Mouse (Mus musculus) midbrain, postnatal 0 days (tissue): ENCODE data around the gene Ncbp3. TPM values are rescaled to one million over a fixed set of nuclear protein-coding genes. Genes with fewer than 3 reads are reported as not detected.
A peak's percentile ranks its signal among the peaks of the same experiment; 100 is the strongest.

Source experiments
- ATAC-seq: fragments of 200-750 bp; cut with Nextera tagmentation; 2 replicates; pipeline ENCODE4 v1.8.0; 2017; ENCODE audit warnings: moderate number of reproducible peaks, mild to moderate bottlenecking, moderate TSS enrichment, moderate library complexity; ENCODE audit not compliant: low FRiP score
- DNase-seq: peaks from one replicate; pipeline ENCODE4 v3.0.0-alpha.2; 2015; ENCODE audit warnings: low spot score
- H3K27ac ChIP-seq: fragments of 300-500 bp; sonication (generic); 2 replicates; pipeline ENCODE4 v1.5.1; 2014; ENCODE audit warnings: low read depth, mild to moderate bottlenecking, low read length, mixed read lengths
- H3K27me3 ChIP-seq: fragments of 300-500 bp; sonication (generic); 2 replicates; pipeline ENCODE4 v1.6.1; 2014; ENCODE audit warnings: low read length, control low read depth, mixed read lengths; ENCODE audit not compliant: insufficient read depth
- H3K36me3 ChIP-seq: fragments of 300-500 bp; sonication (generic); 2 replicates; pipeline ENCODE4 v1.6.1; 2014; ENCODE audit warnings: low read length, control low read depth, mixed read lengths; ENCODE audit not compliant: insufficient read depth
- H3K4me1 ChIP-seq: fragments of 300-500 bp; sonication (generic); 2 replicates; pipeline ENCODE4 v1.6.1; 2014; ENCODE audit warnings: mild to moderate bottlenecking, control low read depth, antibody characterized with exemption, low read length, mixed read lengths; ENCODE audit not compliant: insufficient read depth
- H3K4me2 ChIP-seq: fragments of 300-500 bp; sonication (generic); 2 replicates; pipeline ENCODE4 v1.6.1; 2014; ENCODE audit warnings: low read depth, mild to moderate bottlenecking, low read length, mixed read lengths; ENCODE audit not compliant: poor library complexity, severe bottlenecking
- H3K4me3 ChIP-seq: fragments of 300-500 bp; sonication (generic); 2 replicates; pipeline ENCODE4 v1.5.1; 2014; ENCODE audit warnings: low read depth, mild to moderate bottlenecking, low read length, moderate library complexity
- H3K9ac ChIP-seq: fragments of 300-500 bp; sonication (generic); replicated peaks from 2 replicates; pipeline ENCODE4 v1.6.1; 2014; ENCODE audit warnings: mild to moderate bottlenecking, low read length, moderate library complexity, mixed read lengths; ENCODE audit not compliant: poor library complexity, severe bottlenecking
- H3K9me3 ChIP-seq: fragments of 300-500 bp; sonication (generic); 2 replicates; pipeline ENCODE4 v1.6.1; 2016; ENCODE audit warnings: low read length, control low read depth
- CTCF ChIP-seq: IDR thresholded peaks from 2 replicates; pipeline ENCODE4 v1.5.1; 2016; ENCODE audit warnings: antibody characterized with exemption, mild to moderate bottlenecking
- WGBS: fragments of 180-500 bp; shearing (Covaris S2); extraction: QIAGEN DNeasy Blood & Tissue Kit; methylation state at CpG from one replicate; pipeline ENCODE4 v1.1.7; 2014; 5-methylcytosine and 5-hydroxymethylcytosine counted together
- polyA plus RNA-seq: library from polyadenylated mRNA; unstranded; fragments of >200 nt; fragmentation: Nextera tagmentation; extraction: Ambion mirVana; gene quantifications from 2 replicates; pipeline ENCODE4 v1.2.1, GENCODE M21; 2015
- total RNA-seq: library from RNA; depleted of rRNA; stranded (reverse); fragments of >200 nt; gene quantifications from 2 replicates; pipeline ENCODE4 v1.2.3, GENCODE M21; 2014

The Ncbp3 gene
- total and polyA plus RNA-seq, 2 experiments from 2014 or later = 7.2 to 7.9 TPM

GRCm38 (mm10) chr11:73049335-73049734 lies 1.8 kb downstream of the Ncbp3 start:
- H3K4me1 ChIP-seq = no peaks in the 10 kb centered on the region; the same call in 1 of the 2 replicates
- no peaks in the 10 kb centered on the region for H3K9me3 ChIP-seq
- H3K9ac ChIP-seq = no peak overlapping the region
- peaks cover 16% of the 10 kb centered on the region for H3K36me3 ChIP-seq
- DNase-seq (peak; percentile 88), ATAC-seq (no peak)
- no peak overlapping the region for H3K27ac ChIP-seq
- peak overlapping the region; percentile 74 for H3K4me2 ChIP-seq
- peak overlapping the region; percentile 97; the same call in 1 of the 2 replicates for H3K4me3 ChIP-seq
- TF ChIP-seq CTCF = peak; percentile 94
- no peaks in the 10 kb centered on the region for H3K27me3 ChIP-seq
- WGBS = 4% methylated on average over 4 of the region's 4 CpGs

- TF ChIP-seq CTCF = no peak
- Histone ChIP-seq H3K27me3 (no peaks in the 10 kb centered on the region), H3K9ac (no peak overlapping the region), H3K4me1 (no peaks in the 10 kb centered on the region; the same call in 1 of the 2 replicates), H3K4me3 (no peak overlapping the region), H3K27ac (no peak overlapping the region), H3K36me3 (peaks cover 37% of the 10 kb centered on the region), H3K9me3 (no peaks in the 10 kb centered on the region), H3K4me2 (no peak overlapping the region)
- WGBS = 97% methylated on average over 1 of the region's 1 CpGs
- ATAC-seq (no peak), DNase-seq (no peak)
These were observed 5.2 kb downstream of the Ncbp3 start for GRCm38 (mm10) chr11:73052795-73053194.

- Histone ChIP-seq H3K36me3 (peaks cover 31% of the 10 kb centered on the region), H3K9ac (no peak overlapping the region), H3K4me1 (no peaks in the 10 kb centered on the region), H3K27ac (no peak overlapping the region), H3K4me2 (no peak overlapping the region), H3K4me3 (no peak overlapping the region), H3K9me3 (no peaks in the 10 kb centered on the region), H3K27me3 (no peaks in the 10 kb centered on the region)
- TF ChIP-seq CTCF = no peak
- DNase-seq (no peak), ATAC-seq (no peak)
- 87% methylated on average over 5 of the region's 5 CpGs for WGBS
These were observed 10.1 kb downstream of the Ncbp3 start for GRCm38 (mm10) chr11:73057701-73058100.

GRCm38 (mm10) chr11:73059630-73060029 lies 12.0 kb downstream of the Ncbp3 start:
- no peak overlapping the region for H3K4me3 ChIP-seq
- no peaks in the 10 kb centered on the region for H3K4me1 ChIP-seq
- H3K36me3 ChIP-seq = peaks cover 20% of the 10 kb centered on the region
- no peaks in the 10 kb centered on the region for H3K27me3 ChIP-seq
- TF ChIP-seq CTCF = no peak
- H3K9ac ChIP-seq = no peak overlapping the region
- WGBS = 94% methylated on average over 3 of the region's 3 CpGs
- H3K4me2 ChIP-seq = no peak overlapping the region
- DNase-seq (no peak), ATAC-seq (no peak)
- H3K27ac ChIP-seq = no peak overlapping the region
- no peaks in the 10 kb centered on the region for H3K9me3 ChIP-seq

GRCm38 (mm10) chr11:73061413-73061812 lies 13.8 kb downstream of the Ncbp3 start:
- Histone ChIP-seq H3K4me1 (no peaks in the 10 kb centered on the region), H3K27ac (no peak overlapping the region), H3K9ac (no peak overlapping the region), H3K4me2 (no peak overlapping the region), H3K27me3 (no peaks in the 10 kb centered on the region), H3K4me3 (no peak overlapping the region), H3K9me3 (no peaks in the 10 kb centered on the region), H3K36me3 (peaks cover 15% of the 10 kb centered on the region)
- no peak for DNase-seq
- 97% methylated on average over 3 of the region's 3 CpGs for WGBS
- ATAC-seq = no peak
- TF ChIP-seq CTCF = no peak

- Histone ChIP-seq H3K27me3 (no peaks in the 10 kb centered on the region), H3K27ac (no peak overlapping the region), H3K9me3 (no peaks in the 10 kb centered on the region), H3K9ac (no peak overlapping the region), H3K4me2 (no peak overlapping the region), H3K36me3 (peaks cover 52% of the 10 kb centered on the region), H3K4me1 (no peaks in the 10 kb centered on the region), H3K4me3 (no peak overlapping the region)
- DNase-seq = peak; percentile 24
- no peak for ATAC-seq
- peak; percentile 70 for TF ChIP-seq CTCF
- WGBS = 91% methylated on average over 3 of the region's 3 CpGs
These were observed 24.3 kb downstream of the Ncbp3 start for GRCm38 (mm10) chr11:73071839-73072238.
